Mouse (Mus musculus) heart, embryonic 10.5 days (tissue): ENCODE measurements around the gene Cacng4. TPM values are rescaled to one million over a fixed set of nuclear protein-coding genes. Genes with fewer than 3 reads are reported as not detected.

Experiments
- DNase-seq: peaks from one replicate; pipeline ENCODE4 v3.0.0-alpha.2; 2017; ENCODE audit warnings: low spot score
- H3K27ac ChIP-seq: fragments of 300-500 bp; sonication (generic); 2 replicates; pipeline ENCODE4 v1.5.1; 2016; ENCODE audit warnings: mild to moderate bottlenecking
- H3K27me3 ChIP-seq: fragments of 300-500 bp; sonication (generic); 2 replicates; pipeline ENCODE4 v1.6.1; 2016; ENCODE audit warnings: mild to moderate bottlenecking; ENCODE audit not compliant: poor library complexity, insufficient read depth, severe bottlenecking
- H3K36me3 ChIP-seq: fragments of 300-500 bp; sonication (generic); 2 replicates; pipeline ENCODE4 v1.6.1; 2016; ENCODE audit warnings: mild to moderate bottlenecking, moderate library complexity
- H3K4me1 ChIP-seq: fragments of 300-500 bp; sonication (generic); 2 replicates; pipeline ENCODE4 v1.6.1; 2016; ENCODE audit warnings: mild to moderate bottlenecking
- H3K4me3 ChIP-seq: fragments of 300-500 bp; sonication (generic); 2 replicates; pipeline ENCODE4 v1.5.1; 2016; ENCODE audit warnings: mild to moderate bottlenecking, moderate library complexity
- H3K9me3 ChIP-seq: fragments of 300-500 bp; sonication (generic); 2 replicates; pipeline ENCODE4 v1.6.1; 2016; ENCODE audit warnings: mild to moderate bottlenecking, moderate library complexity
- WGBS: fragments of 180-500 bp; shearing (Covaris S2); methylation state at CpG from one replicate; pipeline ENCODE4 v1.1.7; 2016; 5-methylcytosine and 5-hydroxymethylcytosine counted together
- polyA plus RNA-seq: library from polyadenylated mRNA; unstranded; fragments of >200 nt; fragmentation: Nextera tagmentation; extraction: Ambion mirVana; gene quantifications from 2 replicates; pipeline ENCODE4 v1.2.1, GENCODE M21; 2016

Gene Cacng4
- polyA plus RNA-seq, 1 experiment from 2014 or later = 0.80 TPM

DNA sequence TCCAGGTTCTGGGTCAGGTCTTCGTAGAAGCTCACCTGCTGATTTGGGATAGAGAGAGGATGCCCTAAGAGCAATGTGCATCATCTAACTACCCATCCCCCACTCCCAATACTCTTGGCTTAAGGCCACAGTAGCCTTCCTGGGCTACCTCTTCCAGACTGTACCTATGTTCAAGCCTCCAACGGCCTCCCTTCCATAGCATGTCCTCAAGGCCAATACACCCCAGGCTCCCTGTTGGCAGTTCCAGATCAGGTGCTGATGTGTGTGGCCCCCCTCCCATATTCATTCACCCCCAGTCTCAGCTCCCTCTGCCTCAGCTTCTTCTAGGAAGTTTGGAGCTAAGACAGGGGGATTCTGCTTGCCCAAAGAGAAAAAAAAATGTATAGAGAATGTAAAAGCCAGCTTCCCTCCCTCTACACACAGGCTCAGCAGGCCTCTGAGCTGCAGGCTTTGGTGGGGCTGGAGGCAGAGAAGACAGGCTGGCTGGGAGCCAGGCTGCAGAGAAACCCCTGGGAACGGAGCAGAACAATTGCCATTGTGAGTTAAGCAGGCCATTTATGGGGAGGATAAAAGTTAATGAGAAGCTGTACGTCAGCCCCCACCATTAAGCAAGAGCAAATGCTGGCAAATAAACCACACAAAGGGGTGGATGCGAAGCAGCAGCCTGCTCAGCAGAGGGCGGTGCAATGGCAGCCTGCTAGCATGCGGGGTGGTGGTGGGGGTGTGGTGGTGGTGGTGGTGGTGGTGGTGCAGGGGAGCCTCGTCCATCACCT is 31.5 kb downstream of the Cacng4 start:
- WGBS = 51% methylated on average over 8 of the region's 8 CpGs
- H3K9me3 ChIP-seq = no peaks in the 10 kb centered on the region
- H3K36me3 ChIP-seq = no peaks in the 10 kb centered on the region
- H3K27ac ChIP-seq = no peak overlapping the region
- no peak for DNase-seq
- H3K4me1 ChIP-seq = no peaks in the 10 kb centered on the region
- no peak overlapping the region for H3K4me3 ChIP-seq
- H3K27me3 ChIP-seq = 0 out of 2 replicates have a peak, but pooled peaks cover 21% of the 10 kb centered on the region

DNA sequence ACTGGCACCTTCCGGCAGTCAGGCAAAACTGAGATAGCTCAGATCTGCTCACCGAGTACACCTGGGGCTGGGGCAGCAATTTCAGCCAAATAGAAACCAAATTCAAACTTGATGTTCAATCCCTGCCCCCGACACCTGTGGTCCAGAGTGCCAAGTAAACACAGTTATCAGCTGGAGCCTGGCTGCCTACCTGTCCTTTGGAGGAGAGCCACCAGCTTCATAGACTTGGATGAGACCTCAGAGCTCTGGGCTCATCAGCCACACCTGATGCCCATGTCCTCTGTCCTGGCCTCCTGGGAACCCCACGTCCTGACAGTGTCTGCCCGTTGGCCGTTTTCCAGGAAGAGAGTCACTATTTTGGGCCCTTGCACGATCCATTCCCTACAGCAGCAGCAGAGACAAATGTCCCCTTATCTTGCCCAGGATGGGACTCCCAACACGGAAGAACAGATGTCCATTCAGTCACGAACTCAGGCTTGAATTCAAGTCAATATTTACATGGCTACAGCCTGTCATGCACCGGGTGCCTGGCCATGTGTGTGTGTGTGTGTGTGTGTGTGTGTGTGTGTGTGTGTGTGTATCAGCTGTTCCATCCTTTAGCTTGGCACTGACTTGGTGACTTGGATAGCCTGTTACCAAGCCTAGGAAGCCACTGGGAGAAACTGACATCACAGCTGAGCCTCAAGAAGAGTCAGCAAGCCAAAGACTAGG is 32.4 kb downstream of the Cacng4 start:
- H3K27me3 ChIP-seq = 0 out of 2 replicates have a peak, but pooled peaks cover 19% of the 10 kb centered on the region
- no peak overlapping the region for H3K4me3 ChIP-seq
- no peak for DNase-seq
- 70% methylated on average over 10 of the region's 10 CpGs for WGBS
- H3K4me1 ChIP-seq = no peaks in the 10 kb centered on the region
- no peaks in the 10 kb centered on the region for H3K9me3 ChIP-seq
- no peaks in the 10 kb centered on the region for H3K36me3 ChIP-seq
- H3K27ac ChIP-seq = no peak overlapping the region

DNA sequence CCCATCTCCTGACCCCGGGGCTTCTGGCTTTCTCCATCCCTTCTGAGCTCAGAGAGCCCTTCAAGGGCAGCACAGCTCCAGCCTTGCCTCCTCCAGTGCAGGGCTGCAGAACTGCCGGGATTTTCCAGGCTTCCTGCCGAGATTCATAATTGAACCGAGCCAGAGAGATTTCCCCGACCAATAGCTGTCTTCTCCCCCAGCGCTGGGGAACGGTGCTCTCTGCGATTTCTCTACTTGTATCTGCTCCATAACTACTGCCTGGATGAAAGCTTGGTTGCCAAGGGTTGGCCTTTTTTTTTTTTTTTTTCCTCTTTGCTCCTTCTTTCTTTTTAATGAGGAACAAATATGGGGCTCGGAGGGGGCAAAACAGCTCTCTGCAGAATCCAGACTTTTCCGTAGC is 34.4 kb downstream of the Cacng4 start:
- Histone ChIP-seq H3K4me3 (no peak overlapping the region), H3K27ac (no peak overlapping the region), H3K4me1 (no peaks in the 10 kb centered on the region), H3K27me3 (peaks cover 19% of the 10 kb centered on the region; the same call in 1 of the 2 replicates), H3K36me3 (no peaks in the 10 kb centered on the region), H3K9me3 (no peaks in the 10 kb centered on the region)
- no peak for DNase-seq
- 54% methylated on average over 10 of the region's 10 CpGs for WGBS

DNA sequence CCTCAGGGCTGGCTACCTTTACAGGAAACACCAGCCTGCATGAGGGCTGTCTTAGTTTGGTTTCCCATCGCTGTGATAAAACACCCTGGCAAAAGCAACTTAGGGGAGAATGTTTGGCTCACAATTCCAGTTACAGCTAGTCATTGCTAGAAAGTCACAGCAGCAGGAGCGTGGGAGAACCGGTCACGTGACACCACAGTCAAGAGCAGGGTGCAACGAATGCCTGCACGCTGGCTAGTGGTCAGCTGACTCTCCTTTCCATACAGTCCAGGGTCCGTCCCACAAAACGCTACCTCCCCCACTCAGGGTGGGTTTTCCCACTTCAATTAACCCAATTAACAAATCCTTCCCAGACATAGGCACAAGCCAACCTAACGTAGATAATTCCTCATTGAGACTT is 34.8 kb downstream of the Cacng4 start:
- H3K4me3 ChIP-seq = no peak overlapping the region
- no peaks in the 10 kb centered on the region for H3K36me3 ChIP-seq
- WGBS = 78% methylated on average over 9 of the region's 9 CpGs
- no peak overlapping the region for H3K27ac ChIP-seq
- no peak for DNase-seq
- H3K27me3 ChIP-seq = peaks cover 19% of the 10 kb centered on the region; the same call in 1 of the 2 replicates
- H3K9me3 ChIP-seq = no peaks in the 10 kb centered on the region
- no peaks in the 10 kb centered on the region for H3K4me1 ChIP-seq

DNA sequence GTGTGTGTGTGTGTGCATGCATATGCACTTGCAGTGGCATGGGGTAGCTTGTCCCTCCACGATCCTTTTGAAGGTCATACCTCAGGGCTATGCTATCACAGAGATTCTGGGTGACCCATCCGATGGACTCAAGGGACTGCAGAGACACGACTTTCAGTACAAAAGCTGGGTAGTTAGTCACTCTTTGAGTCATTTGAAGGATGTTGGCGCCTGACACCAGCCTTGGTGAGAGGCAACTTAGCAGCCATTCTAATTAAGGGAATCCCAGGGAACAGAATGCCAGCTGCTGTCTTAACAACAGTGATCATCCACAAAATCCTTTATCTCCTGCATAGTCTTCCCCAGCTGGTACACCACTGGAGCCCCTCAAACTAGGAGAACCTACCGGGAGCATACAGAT is 45.2 kb downstream of the Cacng4 start:
- no peaks in the 10 kb centered on the region for H3K36me3 ChIP-seq
- DNase-seq = no peak
- WGBS = 85% methylated on average over 5 of the region's 5 CpGs
- no peaks in the 10 kb centered on the region for H3K9me3 ChIP-seq
- H3K27ac ChIP-seq = no peak overlapping the region
- no peak overlapping the region for H3K4me3 ChIP-seq
- H3K4me1 ChIP-seq = no peaks in the 10 kb centered on the region
- no peaks in the 10 kb centered on the region; the same call in 1 of the 2 replicates for H3K27me3 ChIP-seq

DNA sequence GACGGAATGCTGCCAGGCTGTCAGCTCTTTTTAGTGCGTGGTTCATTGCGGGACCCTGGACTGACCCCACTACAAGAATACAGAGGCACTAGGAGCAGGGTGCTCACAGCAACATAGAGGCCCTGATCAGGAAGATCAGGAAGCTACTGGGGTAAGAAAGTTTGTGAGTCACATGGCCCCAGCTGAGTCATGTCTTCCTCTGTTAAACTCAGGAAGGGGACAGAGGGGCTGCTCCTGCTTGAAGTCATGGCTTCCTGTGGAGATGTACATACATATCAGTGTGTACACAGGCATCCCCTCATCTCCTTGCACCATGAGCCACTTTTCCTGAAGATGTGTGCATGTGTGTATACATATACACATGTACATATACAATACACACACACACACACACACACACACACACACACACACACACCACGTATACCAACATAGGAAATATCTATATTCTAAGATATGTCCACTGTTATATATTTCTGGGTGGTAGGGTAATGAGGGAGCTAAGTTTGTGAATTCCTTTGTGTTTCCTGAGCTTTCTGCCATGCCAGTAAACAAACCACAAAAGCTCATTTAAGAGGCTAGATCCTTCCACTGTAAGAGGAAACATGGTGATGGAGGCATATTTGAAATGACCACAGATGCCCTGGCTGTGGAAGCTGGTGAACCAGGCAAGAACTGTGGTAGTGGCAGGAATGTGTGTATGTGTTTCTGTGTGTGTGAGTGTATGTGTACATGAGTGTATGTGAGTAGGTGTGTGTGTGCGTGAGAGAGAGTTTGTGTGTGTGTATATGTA is 45.9 kb downstream of the Cacng4 start:
- Histone ChIP-seq H3K36me3 (no peaks in the 10 kb centered on the region), H3K9me3 (no peaks in the 10 kb centered on the region), H3K4me3 (no peak overlapping the region), H3K27me3 (no peaks in the 10 kb centered on the region; the same call in 1 of the 2 replicates), H3K4me1 (no peaks in the 10 kb centered on the region), H3K27ac (no peak overlapping the region)
- DNase-seq = no peak
- WGBS = 78% methylated on average over 5 of the region's 5 CpGs

DNA sequence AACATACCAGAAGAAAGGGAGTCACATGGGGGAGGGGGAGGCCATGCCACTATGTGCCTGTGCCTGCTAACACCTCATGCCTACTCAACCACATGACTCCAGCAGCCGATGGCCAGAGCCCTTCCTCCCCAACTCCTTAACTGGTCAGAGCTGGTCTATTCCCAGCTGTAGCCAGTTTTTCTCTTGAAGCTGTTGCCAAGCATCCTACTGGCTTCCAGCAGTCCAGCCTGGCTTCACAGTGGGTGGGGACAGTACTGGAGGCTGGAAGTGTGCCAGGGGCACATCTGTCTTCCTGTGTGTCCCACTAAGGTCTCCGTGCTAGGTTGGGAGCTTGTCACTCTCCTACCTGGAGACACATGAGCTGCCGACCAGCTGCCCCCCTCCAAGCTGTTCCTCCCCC is 51.3 kb downstream of the Cacng4 start:
- Histone ChIP-seq H3K27me3 (peaks cover 4% of the 10 kb centered on the region; the same call in 1 of the 2 replicates), H3K27ac (no peak overlapping the region), H3K4me3 (no peak overlapping the region), H3K9me3 (no peaks in the 10 kb centered on the region), H3K36me3 (no peaks in the 10 kb centered on the region), H3K4me1 (no peaks in the 10 kb centered on the region; the same call in 1 of the 2 replicates)
- 71% methylated on average over 3 of the region's 3 CpGs for WGBS
- no peak for DNase-seq

DNA sequence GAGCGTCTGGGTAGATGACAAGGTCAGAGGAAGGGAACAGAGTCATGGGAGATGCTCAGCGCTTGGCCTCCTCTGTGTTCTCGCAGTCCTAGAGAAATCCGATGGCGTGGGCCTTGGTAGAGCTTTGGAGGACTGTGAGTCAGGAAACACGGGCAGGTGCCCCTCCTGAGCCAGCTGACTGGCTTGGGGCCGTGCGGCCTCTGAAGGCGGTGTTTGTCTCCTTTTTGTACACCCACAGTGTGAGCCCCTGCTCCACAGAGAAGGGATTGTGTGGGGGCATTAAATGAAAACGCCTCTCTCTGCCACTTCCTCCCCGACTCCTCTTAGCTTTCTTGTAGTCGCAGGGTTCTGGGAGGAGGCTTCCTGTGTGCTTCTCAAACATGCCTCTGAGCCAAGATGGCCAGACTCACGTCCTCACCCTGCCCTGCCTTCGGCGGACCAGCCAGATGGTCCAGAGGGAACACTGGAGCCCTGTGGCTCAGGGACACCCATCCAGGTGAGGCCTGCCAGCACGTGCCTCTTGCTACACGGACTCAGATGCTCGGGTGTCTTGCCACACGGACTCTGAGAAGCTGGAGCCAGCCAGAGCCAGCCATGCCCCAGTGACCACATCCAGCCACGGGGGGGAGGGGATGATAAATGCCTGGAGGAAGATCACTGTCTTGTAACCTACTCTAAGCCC is 55.8 kb downstream of the Cacng4 start:
- Histone ChIP-seq H3K27me3 (peaks cover 4% of the 10 kb centered on the region; the same call in 1 of the 2 replicates), H3K36me3 (no peaks in the 10 kb centered on the region), H3K4me1 (no peaks in the 10 kb centered on the region; the same call in 1 of the 2 replicates), H3K9me3 (no peaks in the 10 kb centered on the region), H3K4me3 (no peak overlapping the region), H3K27ac (no peak overlapping the region)
- WGBS = 75% methylated on average over 20 of the region's 20 CpGs
- DNase-seq = no peak

DNA sequence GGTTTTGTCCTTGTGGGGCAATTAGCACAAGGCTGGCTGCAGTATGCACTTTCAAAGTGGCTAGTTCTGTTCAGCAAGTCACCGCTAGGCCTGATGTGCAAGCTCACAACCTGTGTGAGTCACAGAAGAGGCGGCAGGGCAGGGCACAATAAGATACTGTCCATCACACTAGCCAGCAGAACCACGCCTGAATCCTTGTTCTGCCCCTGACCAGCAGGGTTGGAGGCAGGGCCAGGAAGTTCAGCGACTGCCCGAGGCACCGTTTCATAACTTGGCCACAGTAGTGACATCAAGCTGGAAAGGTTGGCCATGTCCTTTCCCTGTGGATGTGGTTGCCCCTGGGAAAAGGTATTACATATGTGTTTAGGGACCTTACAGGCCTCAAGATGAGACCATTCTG is 56.5 kb downstream of the Cacng4 start:
- no peak overlapping the region for H3K4me3 ChIP-seq
- H3K27me3 ChIP-seq = peaks cover 4% of the 10 kb centered on the region; the same call in 1 of the 2 replicates
- no peaks in the 10 kb centered on the region for H3K9me3 ChIP-seq
- H3K36me3 ChIP-seq = no peaks in the 10 kb centered on the region
- no peaks in the 10 kb centered on the region; the same call in 1 of the 2 replicates for H3K4me1 ChIP-seq
- H3K27ac ChIP-seq = no peak overlapping the region
- DNase-seq = no peak
- 68% methylated on average over 6 of the region's 6 CpGs for WGBS

DNA sequence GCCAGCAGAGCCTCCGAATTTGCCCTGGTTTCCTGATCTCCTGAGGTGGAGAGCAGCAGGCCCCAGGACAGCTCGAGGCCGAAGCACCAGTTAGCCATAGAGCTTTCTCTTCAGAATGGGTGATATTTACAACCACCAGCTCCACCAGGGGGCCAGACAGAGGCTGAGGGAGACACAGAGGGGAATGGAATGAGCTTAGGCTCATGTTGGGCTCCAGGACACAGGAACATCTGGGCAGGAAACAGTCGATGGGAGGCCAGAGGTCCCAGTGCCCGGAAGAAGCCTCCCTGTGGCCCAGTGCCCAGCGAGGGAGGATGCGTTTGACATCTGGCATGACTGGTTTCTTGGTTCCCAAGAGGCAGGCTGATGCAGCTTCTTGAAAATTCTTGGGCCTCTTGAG is 60.2 kb downstream of the Cacng4 start:
- 76% methylated on average over 7 of the region's 7 CpGs for WGBS
- H3K36me3 ChIP-seq = no peaks in the 10 kb centered on the region

DNA sequence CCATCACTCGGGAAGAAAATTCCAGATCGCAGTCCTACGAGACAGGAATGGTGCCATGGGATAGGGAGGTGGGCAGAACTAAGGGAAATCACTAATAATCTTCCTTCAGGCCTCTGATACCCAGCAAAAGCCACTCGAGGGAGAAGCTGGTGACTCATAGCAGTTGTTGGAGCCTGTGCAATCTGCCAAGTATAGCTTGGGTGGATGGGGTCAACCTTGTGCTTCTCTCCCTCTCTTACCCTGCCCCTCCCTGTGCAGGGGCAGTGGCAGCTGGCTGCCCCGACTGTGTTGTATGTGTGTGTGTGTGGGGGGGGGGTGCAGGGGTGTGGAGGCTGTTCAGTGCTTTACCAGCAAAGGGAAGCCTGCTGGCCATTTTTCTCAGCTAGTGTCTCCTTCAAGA is 62.9 kb downstream of the Cacng4 start:
- no peak for DNase-seq
- no peak overlapping the region for H3K4me3 ChIP-seq
- no peaks in the 10 kb centered on the region; the same call in 1 of the 2 replicates for H3K27me3 ChIP-seq
- no peaks in the 10 kb centered on the region for H3K9me3 ChIP-seq
- H3K27ac ChIP-seq = no peak overlapping the region
- H3K4me1 ChIP-seq = no peaks in the 10 kb centered on the region
- H3K36me3 ChIP-seq = no peaks in the 10 kb centered on the region
- WGBS = 62% methylated on average over 5 of the region's 5 CpGs

More for the DNA sequence above, 60.2 kb downstream of the Cacng4 start:
- no peaks in the 10 kb centered on the region; the same call in 1 of the 2 replicates for H3K27me3 ChIP-seq
- no peak overlapping the region for H3K4me3 ChIP-seq
- DNase-seq = no peak
- no peaks in the 10 kb centered on the region for H3K4me1 ChIP-seq
- no peaks in the 10 kb centered on the region for H3K9me3 ChIP-seq
- no peak overlapping the region for H3K27ac ChIP-seq

DNA sequence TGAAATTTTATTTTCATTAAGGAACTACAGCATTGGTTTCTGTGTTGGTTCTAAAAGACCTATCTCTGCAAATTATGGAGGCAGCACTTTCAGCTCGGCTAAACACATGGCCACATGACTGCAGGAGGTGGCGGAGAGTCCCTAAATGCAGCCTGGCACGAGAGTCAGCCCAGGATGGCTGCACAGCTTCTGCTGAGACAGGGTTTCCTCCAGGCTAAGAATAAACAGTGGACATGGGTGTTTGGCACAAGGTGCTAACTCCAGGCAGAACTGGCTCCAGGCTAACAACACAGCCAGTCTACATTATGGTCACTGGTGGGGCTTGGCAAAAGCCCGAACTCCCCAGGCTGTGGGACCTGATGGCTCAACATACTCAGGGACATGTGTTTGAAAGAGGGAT is 63.4 kb downstream of the Cacng4 start:
- WGBS = 80% methylated on average over 4 of the region's 4 CpGs
- DNase-seq = no peak
- H3K36me3 ChIP-seq = no peaks in the 10 kb centered on the region

More for the DNA sequence above, 63.4 kb downstream of the Cacng4 start:
- Histone ChIP-seq H3K27me3 (no peaks in the 10 kb centered on the region; the same call in 1 of the 2 replicates), H3K27ac (no peak overlapping the region), H3K4me3 (no peak overlapping the region), H3K9me3 (no peaks in the 10 kb centered on the region), H3K4me1 (no peaks in the 10 kb centered on the region)
